Mouse (Mus musculus) heart, embryonic 13.5 days (tissue): ENCODE measurements around the gene Snx33. TPM values are rescaled to one million over a fixed set of nuclear protein-coding genes. Genes with fewer than 3 reads are reported as not detected.

Experiments used
- ATAC-seq: fragments of 200-750 bp; cut with Nextera tagmentation; 2 replicates; pipeline ENCODE4 v1.8.0; 2017; ENCODE audit warnings: moderate TSS enrichment; ENCODE audit not compliant: insufficient number of reproducible peaks, low FRiP score, low TSS enrichment; ENCODE audit errors: extremely low read depth
- H3K27ac ChIP-seq: fragments of 300-500 bp; sonication (generic); replicated peaks from 2 replicates; pipeline ENCODE4 v1.5.1; 2015; ENCODE audit warnings: moderate library complexity, mild to moderate bottlenecking, inconsistent platforms
- H3K27me3 ChIP-seq: fragments of 300-500 bp; sonication (generic); replicated peaks from 2 replicates; pipeline ENCODE4 v1.6.1; 2015; ENCODE audit warnings: mild to moderate bottlenecking, inconsistent platforms
- H3K36me3 ChIP-seq: fragments of 300-500 bp; sonication (generic); 2 replicates; pipeline ENCODE4 v1.6.1; 2015; ENCODE audit warnings: mild to moderate bottlenecking, inconsistent platforms
- H3K4me1 ChIP-seq: fragments of 300-500 bp; sonication (generic); 2 replicates; pipeline ENCODE4 v1.6.1; 2015; ENCODE audit warnings: inconsistent platforms
- H3K4me2 ChIP-seq: fragments of 300-500 bp; sonication (generic); 2 replicates; pipeline ENCODE4 v1.6.1; 2015; ENCODE audit warnings: inconsistent platforms, mild to moderate bottlenecking, moderate library complexity
- H3K4me3 ChIP-seq: fragments of 300-500 bp; sonication (generic); 2 replicates; pipeline ENCODE4 v1.5.1; 2015; ENCODE audit warnings: moderate library complexity, mild to moderate bottlenecking, inconsistent platforms
- H3K9ac ChIP-seq: fragments of 300-500 bp; sonication (generic); 2 replicates; pipeline ENCODE4 v1.6.1; 2015; ENCODE audit warnings: inconsistent platforms, mild to moderate bottlenecking, moderate library complexity
- H3K9me3 ChIP-seq: fragments of 300-500 bp; sonication (generic); 2 replicates; pipeline ENCODE4 v1.6.1; 2016; ENCODE audit warnings: inconsistent platforms
- WGBS: fragments of 180-500 bp; shearing (Covaris S2); methylation state at CpG from one replicate; pipeline ENCODE4 v1.1.7; 2015; ENCODE audit warnings: mixed read lengths; 5-methylcytosine and 5-hydroxymethylcytosine counted together
- polyA plus RNA-seq: library from polyadenylated mRNA; unstranded; fragments of >200 nt; fragmentation: Nextera tagmentation; extraction: Ambion mirVana; gene quantifications from 2 replicates; pipeline ENCODE4 v1.2.1, GENCODE M21; 2015

The Snx33 gene
- polyA plus RNA-seq, 1 experiment from 2014 or later, result 6.6 TPM

- Histone ChIP-seq H3K4me3 (no peak overlapping the region), H3K4me2 (no peak overlapping the region), H3K36me3 (no peaks in the 10 kb centered on the region), H3K9me3 (no peaks in the 10 kb centered on the region), H3K4me1 (peaks cover 8% of the 10 kb centered on the region), H3K9ac (0 out of 2 replicates have a peak overlapping the region, but pooled peaks have one; percentile 17), H3K27me3 (no peaks in the 10 kb centered on the region), H3K27ac (no peak overlapping the region)
- WGBS, result 54% methylated on average over 9 of the region's 9 CpGs
- no peak for ATAC-seq
These were observed 20.6 kb downstream of the Snx33 start for GRCm38 (mm10) chr9:56907549-56907948.

GRCm38 (mm10) chr9:56903662-56904061, 24.5 kb downstream of the Snx33 start:
- Histone ChIP-seq H3K9ac (no peak overlapping the region), H3K27ac (no peak overlapping the region), H3K9me3 (no peaks in the 10 kb centered on the region), H3K27me3 (no peaks in the 10 kb centered on the region), H3K36me3 (peaks cover 4% of the 10 kb centered on the region; the same call in 1 of the 2 replicates), H3K4me1 (peaks cover 23% of the 10 kb centered on the region), H3K4me3 (no peak overlapping the region), H3K4me2 (no peak overlapping the region)
- 73% methylated on average over 3 of the region's 3 CpGs for WGBS
- ATAC-seq, result no peak

DNA sequence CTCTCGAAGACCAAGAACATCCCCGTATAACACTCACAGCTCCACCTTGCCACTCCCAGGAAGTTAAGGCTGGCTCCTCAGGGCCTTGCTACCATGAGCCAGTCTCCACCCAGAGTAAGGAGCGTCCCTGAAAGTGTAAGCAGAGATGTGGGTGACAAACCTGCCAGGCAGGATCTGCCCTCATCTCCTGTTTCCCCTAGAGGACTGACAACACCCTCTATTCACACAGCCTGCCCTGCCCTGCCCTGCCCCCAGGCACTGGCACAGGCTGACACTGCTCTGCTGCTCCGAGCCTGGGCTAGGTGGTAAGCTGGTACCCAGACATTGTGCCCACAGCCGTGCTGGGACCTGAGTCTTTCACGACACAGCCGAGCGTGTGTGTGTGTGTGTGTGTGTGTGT, 27.0 kb downstream of the Snx33 start:
- no peaks in the 10 kb centered on the region for H3K9me3 ChIP-seq
- H3K4me3 ChIP-seq, result no peak overlapping the region
- no peaks in the 10 kb centered on the region for H3K27me3 ChIP-seq
- WGBS, result 53% methylated on average over 8 of the region's 8 CpGs
- H3K4me1 ChIP-seq, result peaks cover 15% of the 10 kb centered on the region
- peaks cover 28% of the 10 kb centered on the region for H3K36me3 ChIP-seq
- H3K9ac ChIP-seq, result peak overlapping the region; percentile 44; the same call in 1 of the 2 replicates
- no peak overlapping the region for H3K27ac ChIP-seq
- ATAC-seq, result no peak
- H3K4me2 ChIP-seq, result no peak overlapping the region

- H3K4me1 ChIP-seq, result peaks cover 15% of the 10 kb centered on the region
- H3K9ac ChIP-seq, result peak overlapping the region; percentile 44; the same call in 1 of the 2 replicates
- no peaks in the 10 kb centered on the region for H3K27me3 ChIP-seq
- no peak for ATAC-seq
- H3K9me3 ChIP-seq, result no peaks in the 10 kb centered on the region
- no peak overlapping the region for H3K4me3 ChIP-seq
- no peak overlapping the region for H3K4me2 ChIP-seq
- 0 out of 2 replicates have a peak overlapping the region, but pooled peaks have one; percentile 12 for H3K27ac ChIP-seq
- H3K36me3 ChIP-seq, result peaks cover 30% of the 10 kb centered on the region
- 18% methylated on average over 9 of the region's 9 CpGs for WGBS
These were observed 27.6 kb downstream of the Snx33 start for GRCm38 (mm10) chr9:56900571-56900970.

GRCm38 (mm10) chr9:56900060-56900459, 28.1 kb downstream of the Snx33 start:
- Histone ChIP-seq H3K36me3 (peaks cover 34% of the 10 kb centered on the region), H3K4me1 (peaks cover 15% of the 10 kb centered on the region), H3K4me3 (no peak overlapping the region), H3K9me3 (no peaks in the 10 kb centered on the region), H3K4me2 (no peak overlapping the region), H3K27ac (no peak overlapping the region), H3K27me3 (no peaks in the 10 kb centered on the region), H3K9ac (no peak overlapping the region)
- ATAC-seq, result no peak

DNA sequence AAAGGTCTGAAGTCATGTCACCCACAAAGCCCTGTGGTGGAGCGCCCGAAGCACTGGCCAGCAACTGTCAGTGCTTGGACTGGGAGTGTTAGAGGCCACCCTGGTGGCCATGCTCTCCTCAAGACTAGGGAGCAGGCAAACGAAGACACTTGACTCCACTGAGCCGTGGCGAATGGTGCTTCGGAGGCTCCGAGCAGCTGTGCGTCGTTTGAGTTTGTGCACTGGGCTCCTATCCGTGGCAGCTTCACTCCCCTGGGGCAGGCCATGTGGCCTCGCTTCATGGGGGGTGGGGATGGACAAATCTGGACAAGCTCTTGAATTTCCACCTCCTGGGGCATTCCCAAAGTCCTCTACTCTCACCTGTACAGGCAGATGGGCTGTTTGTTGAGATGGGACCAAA, 28.8 kb downstream of the Snx33 start:
- peaks cover 40% of the 10 kb centered on the region for H3K36me3 ChIP-seq
- ATAC-seq, result no peak
- WGBS, result 74% methylated on average over 11 of the region's 11 CpGs
- no peaks in the 10 kb centered on the region for H3K9me3 ChIP-seq
- H3K9ac ChIP-seq, result no peak overlapping the region
- no peaks in the 10 kb centered on the region for H3K27me3 ChIP-seq
- peaks cover 17% of the 10 kb centered on the region for H3K4me1 ChIP-seq
- H3K27ac ChIP-seq, result no peak overlapping the region
- no peak overlapping the region for H3K4me2 ChIP-seq
- no peak overlapping the region for H3K4me3 ChIP-seq

GRCm38 (mm10) chr9:56896779-56897178, 31.4 kb downstream of the Snx33 start:
- no peak overlapping the region for H3K4me2 ChIP-seq
- H3K9me3 ChIP-seq, result no peaks in the 10 kb centered on the region
- peaks cover 4% of the 10 kb centered on the region; the same call in 1 of the 2 replicates for H3K27me3 ChIP-seq
- no peak overlapping the region for H3K27ac ChIP-seq
- H3K4me3 ChIP-seq, result no peak overlapping the region
- WGBS, result 84% methylated on average over 12 of the region's 12 CpGs
- no peak overlapping the region for H3K9ac ChIP-seq
- ATAC-seq, result no peak
- peaks cover 59% of the 10 kb centered on the region for H3K36me3 ChIP-seq
- H3K4me1 ChIP-seq, result peaks cover 38% of the 10 kb centered on the region

- Histone ChIP-seq H3K4me1 (peaks cover 34% of the 10 kb centered on the region), H3K4me2 (no peak overlapping the region), H3K9ac (peak overlapping the region; percentile 74), H3K36me3 (peaks cover 75% of the 10 kb centered on the region), H3K4me3 (no peak overlapping the region), H3K27ac (no peak overlapping the region; the same call in 1 of the 2 replicates), H3K9me3 (no peaks in the 10 kb centered on the region), H3K27me3 (peaks cover 10% of the 10 kb centered on the region)
- no peak for ATAC-seq
- WGBS, result 14% methylated on average over 3 of the region's 3 CpGs
These were observed 34.2 kb downstream of the Snx33 start for GRCm38 (mm10) chr9:56894006-56894405.

- Histone ChIP-seq H3K27me3 (peaks cover 10% of the 10 kb centered on the region), H3K4me2 (no peak overlapping the region), H3K36me3 (peaks cover 75% of the 10 kb centered on the region), H3K9me3 (no peaks in the 10 kb centered on the region), H3K4me3 (no peak overlapping the region), H3K9ac (peak overlapping the region; percentile 74), H3K4me1 (peaks cover 34% of the 10 kb centered on the region), H3K27ac (no peak overlapping the region)
- 54% methylated on average over 8 of the region's 8 CpGs for WGBS
- ATAC-seq, result no peak
These were observed 34.9 kb downstream of the Snx33 start for GRCm38 (mm10) chr9:56893313-56893712.

DNA sequence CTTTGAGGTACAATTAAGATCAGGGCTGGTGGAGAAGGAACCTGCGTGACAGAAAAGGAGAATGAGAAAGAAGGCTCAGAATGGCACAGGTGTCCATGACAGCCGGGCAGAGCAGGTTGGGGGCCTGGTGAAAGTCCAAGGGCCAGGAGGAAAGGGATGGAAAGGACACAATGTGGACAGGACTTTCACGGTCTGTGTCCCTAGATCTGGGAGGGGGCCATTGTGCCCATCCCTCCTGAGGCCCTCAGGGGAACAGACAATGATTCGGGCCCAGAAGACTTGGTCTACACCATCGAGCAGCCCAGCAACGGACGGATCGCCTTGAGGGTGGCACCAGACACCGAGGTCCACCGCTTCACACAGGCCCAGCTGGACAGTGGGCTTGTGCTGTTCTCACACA, 36.1 kb downstream of the Snx33 start:
- Histone ChIP-seq H3K27ac (no peak overlapping the region), H3K4me3 (no peak overlapping the region), H3K36me3 (peaks cover 75% of the 10 kb centered on the region), H3K4me2 (no peak overlapping the region), H3K4me1 (peaks cover 34% of the 10 kb centered on the region), H3K9ac (0 out of 2 replicates have a peak overlapping the region, but pooled peaks have one; percentile 15), H3K27me3 (peaks cover 10% of the 10 kb centered on the region), H3K9me3 (no peaks in the 10 kb centered on the region)
- no peak for ATAC-seq
- 84% methylated on average over 10 of the region's 10 CpGs for WGBS

GRCm38 (mm10) chr9:56891517-56892011, 36.6 kb downstream of the Snx33 start:
- Histone ChIP-seq H3K27me3 (peaks cover 10% of the 10 kb centered on the region), H3K27ac (0 out of 2 replicates have a peak overlapping the region, but pooled peaks have one; percentile 2), H3K4me3 (no peak overlapping the region), H3K4me2 (peak overlapping the region; percentile 46), H3K9me3 (no peaks in the 10 kb centered on the region), H3K4me1 (peaks cover 34% of the 10 kb centered on the region), H3K9ac (0 out of 2 replicates have a peak overlapping the region, but pooled peaks have one; percentile 15), H3K36me3 (peaks cover 75% of the 10 kb centered on the region)
- 33% methylated on average over 12 of the region's 12 CpGs for whole genome bisulfite sequencing
- ATAC-seq, result no peak
